Mouse (Mus musculus) MEL (cell line): ENCODE data around the gene Gdap2. TPM values are rescaled to one million over a fixed set of nuclear protein-coding genes. Genes with fewer than 3 reads are reported as not detected.

Source experiments
- DNase-seq: peaks from one replicate; pipeline ENCODE4 v3.0.0; 2011; ENCODE audit warnings: low read depth, low spot score
- H3K27ac ChIP-seq: 2 replicates; pipeline ENCODE4 v1.5.1; 2012; ENCODE audit warnings: low read depth, mild to moderate bottlenecking, control low read depth, low read length, moderate library complexity; ENCODE audit not compliant: control insufficient read depth
- H3K27me3 ChIP-seq, 2 experiments: fragments of 150-350 bp in 1 of 2; sonication (generic) in 1 of 2; 2 replicates each; pipeline ENCODE4 v1.6.1; 2012; ENCODE audit warnings: low read length in 2 of 2, mild to moderate bottlenecking in 2 of 2, improper control_type of control experiment in 1 of 2, moderate library complexity in 1 of 2; ENCODE audit not compliant: insufficient read depth in 2 of 2, control insufficient read depth in 1 of 2
- H3K36me3 ChIP-seq, 2 experiments: 2 replicates each; pipeline ENCODE4 v1.6.1; 2012 to 2014; ENCODE audit warnings: low read length in 2 of 2, improper control_type of control experiment in 1 of 2, inconsistent platforms in 1 of 2, mild to moderate bottlenecking in 1 of 2; ENCODE audit not compliant: insufficient read depth in 2 of 2, control insufficient read depth in 1 of 2
- H3K4me1 ChIP-seq, 2 experiments: fragments of 150-350 bp in 1 of 2; sonication (generic) in 1 of 2; 2 replicates each; pipeline ENCODE4 v1.6.1; 2012; ENCODE audit warnings: low read length in 2 of 2, improper control_type of control experiment in 1 of 2, mild to moderate bottlenecking in 1 of 2; ENCODE audit not compliant: insufficient read depth in 2 of 2, control insufficient read depth in 1 of 2
- H3K4me3 ChIP-seq, 2 experiments: fragments of 150-350 bp in 1 of 2; sonication (generic) in 1 of 2; 2 replicates each; pipeline ENCODE4 v1.5.1; 2012; ENCODE audit warnings: low read depth in 2 of 2, low read length in 2 of 2, mild to moderate bottlenecking in 2 of 2, moderate library complexity in 2 of 2, control low read depth in 1 of 2, improper control_type of control experiment in 1 of 2; ENCODE audit not compliant: control insufficient read depth in 1 of 2, insufficient read depth in 1 of 2
- H3K79me2 ChIP-seq: 2 replicates; pipeline ENCODE4 v1.6.1; 2012; ENCODE audit warnings: mild to moderate bottlenecking, low read length, moderate library complexity; ENCODE audit not compliant: control insufficient read depth, poor library complexity, insufficient read depth
- H3K9ac ChIP-seq: 2 replicates; pipeline ENCODE4 v1.6.1; 2012; ENCODE audit warnings: low read depth, mild to moderate bottlenecking, control low read depth, low read length, moderate library complexity; ENCODE audit not compliant: control insufficient read depth, poor library complexity, severe bottlenecking
- H3K9me3 ChIP-seq: fragments of 150-350 bp; sonication (generic); replicated peaks from 2 replicates; pipeline ENCODE4 v1.6.1; 2012; ENCODE audit warnings: mild to moderate bottlenecking, low read length, improper control_type of control experiment, moderate library complexity; ENCODE audit not compliant: insufficient read depth
- BHLHE40 ChIP-seq: IDR thresholded peaks from 2 replicates; pipeline ENCODE4 v1.6.1; 2012; ENCODE audit warnings: low read depth, mild to moderate bottlenecking, inconsistent platforms, low read length, improper control_type of control experiment, borderline replicate concordance
- CHD1 ChIP-seq: IDR thresholded peaks from 2 replicates; pipeline ENCODE4 v1.6.1; 2012; ENCODE audit warnings: low read depth, mild to moderate bottlenecking, inconsistent platforms, low read length, improper control_type of control experiment
- CHD2 ChIP-seq: IDR thresholded peaks from 2 replicates; pipeline ENCODE4 v1.6.1; 2011; ENCODE audit warnings: low read length, improper control_type of control experiment
- CTCF ChIP-seq, 3 experiments: IDR thresholded peaks in 2 of 3; conservative IDR thresholded peaks in 1 of 3; 2 replicates each; pipeline ENCODE4 v1.5.1; 2011 to 2012; ENCODE audit warnings: low read length in 3 of 3, low read depth in 2 of 3, mild to moderate bottlenecking in 2 of 3, improper control_type of control experiment in 1 of 3, inconsistent platforms in 1 of 3, mixed read lengths in 1 of 3, moderate library complexity in 1 of 3; ENCODE audit not compliant: control insufficient read depth in 1 of 3, insufficient read depth in 1 of 3, poor library complexity in 1 of 3, severe bottlenecking in 1 of 3
- ELF1 ChIP-seq: IDR thresholded peaks from 2 replicates; pipeline ENCODE4 v1.6.1; 2014; ENCODE audit warnings: low read depth, mild to moderate bottlenecking, inconsistent platforms, low read length, improper control_type of control experiment, moderate library complexity
- EP300 ChIP-seq, 2 experiments: IDR thresholded peaks; 2 replicates each; pipeline ENCODE4 v1.6.1; 2011; ENCODE audit warnings: improper control_type of control experiment in 2 of 2, low read length in 2 of 2, low read depth in 1 of 2, mild to moderate bottlenecking in 1 of 2
- ETS1 ChIP-seq: IDR thresholded peaks from 2 replicates; pipeline ENCODE4 v1.6.1; 2012; ENCODE audit warnings: low read depth, mild to moderate bottlenecking, inconsistent platforms, low read length, improper control_type of control experiment, moderate library complexity
- GABPA ChIP-seq: IDR thresholded peaks from 2 replicates; pipeline ENCODE4 v1.6.1; 2012; ENCODE audit warnings: low read depth, mild to moderate bottlenecking, inconsistent platforms, low read length, improper control_type of control experiment, moderate library complexity
- GATA1 ChIP-seq: IDR thresholded peaks from 2 replicates; pipeline ENCODE4 v1.6.1; 2011; ENCODE audit warnings: low read depth, low read length, improper control_type of control experiment
- HCFC1 ChIP-seq: IDR thresholded peaks from 2 replicates; pipeline ENCODE4 v1.6.1; 2012; ENCODE audit warnings: low read depth, mild to moderate bottlenecking, inconsistent platforms, low read length, improper control_type of control experiment, moderate library complexity
- KAT2A ChIP-seq: conservative IDR thresholded peaks from 2 replicates; pipeline ENCODE4 v1.6.1; 2012; ENCODE audit warnings: low read depth, low read length, improper control_type of control experiment, inconsistent platforms
- MAFK ChIP-seq: IDR thresholded peaks from 2 replicates; pipeline ENCODE4 v1.6.1; 2011; ENCODE audit warnings: low read depth, mild to moderate bottlenecking, low read length, improper control_type of control experiment, borderline replicate concordance
- MAX ChIP-seq: IDR thresholded peaks from 2 replicates; pipeline ENCODE4 v1.6.1; 2011; ENCODE audit warnings: low read length, improper control_type of control experiment
- MAZ ChIP-seq: IDR thresholded peaks from 2 replicates; pipeline ENCODE4 v1.6.1; 2012; ENCODE audit warnings: low read depth, mild to moderate bottlenecking, inconsistent platforms, low read length, improper control_type of control experiment
- MEF2A ChIP-seq: IDR thresholded peaks from 2 replicates; pipeline ENCODE4 v1.6.1; 2014; ENCODE audit warnings: low read depth, mild to moderate bottlenecking, inconsistent platforms, low read length, improper control_type of control experiment; ENCODE audit not compliant: poor library complexity, insufficient replicate concordance, severe bottlenecking; ENCODE audit errors: extremely low read depth
- MXI1 ChIP-seq: IDR thresholded peaks from 2 replicates; pipeline ENCODE4 v1.6.1; 2011; ENCODE audit warnings: mild to moderate bottlenecking, low read depth, low read length, improper control_type of control experiment
- MYB ChIP-seq: IDR thresholded peaks from 2 replicates; pipeline ENCODE4 v1.6.1; 2011; ENCODE audit warnings: mild to moderate bottlenecking, low read depth, low read length, improper control_type of control experiment
- MYC ChIP-seq: IDR thresholded peaks from 2 replicates; pipeline ENCODE4 v1.6.1; 2011; ENCODE audit warnings: low read depth, mild to moderate bottlenecking, low read length, improper control_type of control experiment, moderate library complexity
- NELFE ChIP-seq: IDR thresholded peaks from 2 replicates; pipeline ENCODE4 v1.6.1; 2011; ENCODE audit warnings: low read depth, low read length, improper control_type of control experiment
- POLR2A ChIP-seq, 2 experiments: IDR thresholded peaks; 2 replicates each; pipeline ENCODE4 v1.6.1; 2011 to 2012; ENCODE audit warnings: low read length in 2 of 2, mild to moderate bottlenecking in 2 of 2, control low read depth in 1 of 2, improper control_type of control experiment in 1 of 2, low read depth in 1 of 2, moderate library complexity in 1 of 2; ENCODE audit not compliant: control insufficient read depth in 1 of 2, insufficient read depth in 1 of 2, poor library complexity in 1 of 2
- POLR2AphosphoS2 ChIP-seq: IDR thresholded peaks from 2 replicates; pipeline ENCODE4 v1.6.1; 2011; ENCODE audit warnings: low read length, improper control_type of control experiment
- POLR2AphosphoS5 ChIP-seq: IDR thresholded peaks from 2 replicates; pipeline ENCODE4 v1.6.1; 2012; ENCODE audit warnings: low read depth, borderline replicate concordance, mild to moderate bottlenecking, inconsistent platforms, low read length, moderate library complexity, mixed read lengths
- RAD21 ChIP-seq: IDR thresholded peaks from 2 replicates; pipeline ENCODE4 v1.6.1; 2011; ENCODE audit warnings: mild to moderate bottlenecking, low read depth, low read length, improper control_type of control experiment
- RCOR1 ChIP-seq: IDR thresholded peaks from 2 replicates; pipeline ENCODE4 v1.6.1; 2012; ENCODE audit warnings: low read depth, mild to moderate bottlenecking, inconsistent platforms, low read length, improper control_type of control experiment
- SIN3A ChIP-seq: IDR thresholded peaks from 2 replicates; pipeline ENCODE4 v1.6.1; 2012; ENCODE audit warnings: low read length, improper control_type of control experiment, inconsistent platforms
- SMC3 ChIP-seq: IDR thresholded peaks from 2 replicates; pipeline ENCODE4 v1.6.1; 2011; ENCODE audit warnings: low read depth, low read length, improper control_type of control experiment
- TBP ChIP-seq: IDR thresholded peaks from 2 replicates; pipeline ENCODE4 v1.8.0; 2011; ENCODE audit warnings: low read depth, low read length, improper control_type of control experiment
- USF2 ChIP-seq, 2 experiments: IDR thresholded peaks; 2 replicates each; pipeline ENCODE4 v1.6.1; 2011 to 2012; ENCODE audit warnings: improper control_type of control experiment in 2 of 2, low read length in 2 of 2, borderline replicate concordance in 1 of 2, inconsistent platforms in 1 of 2, low read depth in 1 of 2, mild to moderate bottlenecking in 1 of 2; ENCODE audit not compliant: insufficient read depth in 1 of 2
- ZC3H11A ChIP-seq: IDR thresholded peaks from 2 replicates; pipeline ENCODE4 v1.6.1; 2012; ENCODE audit warnings: low read depth, mild to moderate bottlenecking, inconsistent platforms, low read length, improper control_type of control experiment
- ZMIZ1 ChIP-seq: IDR thresholded peaks from 2 replicates; pipeline ENCODE4 v1.6.1; 2012; ENCODE audit warnings: low read depth, mild to moderate bottlenecking, inconsistent platforms, low read length, improper control_type of control experiment, moderate library complexity
- polyA plus RNA-seq, 2 experiments: library from polyadenylated mRNA; stranded (reverse) in 1 of 2; unstranded in 1 of 2; fragments of >175 nt in 1 of 2; fragments of >200 nt in 1 of 2; gene quantifications; 2 replicates each; pipeline versions ENCODE4 v1.2.1 to v1.2.4; 2012; ENCODE audit warnings: low replicate concordance in 2 of 2, low read depth in 1 of 2; ENCODE audit not compliant: insufficient read length in 2 of 2, insufficient read depth in 1 of 2, missing spikeins in 1 of 2
- total RNA-seq: library from RNA; depleted of rRNA; stranded (reverse); fragments of 300-350 nt; gene quantifications from 2 replicates; pipeline ENCODE4 v1.2.3, GENCODE M21; 2012

Gene Gdap2
- total and polyA plus RNA-seq, 3 experiments = 14.6 to 17.3 TPM; not detected in 1

DNA sequence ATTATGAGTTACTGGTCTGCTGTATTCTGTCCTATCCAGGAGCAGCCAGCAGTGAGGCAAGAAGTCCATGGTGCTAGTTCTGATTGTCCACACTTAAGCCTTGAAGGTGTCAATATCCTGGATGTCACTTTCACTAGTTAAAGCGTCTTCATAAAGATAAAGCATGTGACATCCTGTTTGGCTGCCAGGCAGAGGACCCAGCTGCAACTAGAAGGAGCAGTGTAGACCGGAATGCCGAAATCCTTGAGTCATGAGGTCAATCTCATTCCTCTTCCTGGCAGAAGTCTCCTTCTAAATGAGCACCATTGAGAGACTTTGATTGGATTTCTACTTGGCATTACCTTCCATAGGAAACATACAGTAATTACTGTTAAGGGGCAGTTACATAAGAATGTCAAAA is 18.3 kb downstream of the Gdap2 start:
- peaks cover 0 to 2% of the 10 kb centered on the region in 2 experiments; a peak in 2 of 4 replicates for H3K4me1 ChIP-seq
- H3K4me3 ChIP-seq = no peak overlapping the region
- DNase-seq = no peak
- no peaks in the 10 kb centered on the region for H3K79me2 ChIP-seq
- H3K36me3 ChIP-seq = peaks cover 3 to 5% of the 10 kb centered on the region in 2 experiments; a peak in 2 of 4 replicates
- no peaks in the 10 kb centered on the region for H3K27me3 ChIP-seq
- no peak for TF ChIP-seq SMC3
- no peak for TF ChIP-seq RCOR1
- TF ChIP-seq ZMIZ1 = no peak
- TF ChIP-seq POLR2AphosphoS5 = no peak
- no peak for TF ChIP-seq POLR2A (IDR thresholded peaks at IDR 0.05; ENCODE audit: control insufficient read depth in 1 of 2, insufficient read depth in 1 of 2, low read depth in 1 of 2, low read length in 2 of 2, poor library complexity in 1 of 2)
- no peak for TF ChIP-seq GABPA
- no peak for TF ChIP-seq KAT2A
- no peak for TF ChIP-seq USF2 (IDR thresholded peaks at IDR 0.05; ENCODE audit: borderline replicate concordance in 1 of 2, insufficient read depth in 1 of 2, low read depth in 1 of 2, low read length in 2 of 2)
- no peak for TF ChIP-seq MXI1
- TF ChIP-seq CTCF (IDR thresholded peaks at IDR 0.05 in 2 of 3, conservative IDR thresholded peaks at IDR 0.05 in 1 of 3; ENCODE audit: control insufficient read depth in 1 of 3, insufficient read depth in 1 of 3, low read depth in 2 of 3, low read length in 3 of 3, poor library complexity in 1 of 3, severe bottlenecking in 1 of 3) = no peak
- no peak for TF ChIP-seq MAFK
- TF ChIP-seq ZC3H11A = no peak
- no peak for TF ChIP-seq CHD2
- TF ChIP-seq CHD1 = no peak
- no peak for TF ChIP-seq HCFC1
- H3K9me3 ChIP-seq = no peaks in the 10 kb centered on the region
- H3K27ac ChIP-seq = no peak overlapping the region
- H3K9ac ChIP-seq = no peak overlapping the region

- DNase-seq = peak; percentile 71
- H3K9me3 ChIP-seq = no peaks in the 10 kb centered on the region
- no peak overlapping the region for H3K4me3 ChIP-seq
- no peak overlapping the region for H3K9ac ChIP-seq
- H3K27me3 ChIP-seq = no peaks in the 10 kb centered on the region
- no peaks in the 10 kb centered on the region for H3K4me1 ChIP-seq
- H3K79me2 ChIP-seq = no peaks in the 10 kb centered on the region
- H3K27ac ChIP-seq = no peak overlapping the region
- H3K36me3 ChIP-seq = peaks cover 0 to 7% of the 10 kb centered on the region in 2 experiments; a peak in 2 of 4 replicates
- no peak for TF ChIP-seq MYB
- peak; percentile 79 for TF ChIP-seq RAD21
- TF ChIP-seq ELF1 = no peak
- TF ChIP-seq POLR2AphosphoS2 = no peak
- TF ChIP-seq MAFK = no peak
- no peak for TF ChIP-seq MYC
- TF ChIP-seq TBP = no peak
- TF ChIP-seq ETS1 = no peak
- no peak for TF ChIP-seq MEF2A
- TF ChIP-seq KAT2A = no peak
- no peak for TF ChIP-seq ZMIZ1
- TF ChIP-seq BHLHE40 = no peak
- TF ChIP-seq NELFE = no peak
- TF ChIP-seq POLR2AphosphoS5 = no peak
- TF ChIP-seq SMC3 = peak; percentile 68
- TF ChIP-seq EP300 (IDR thresholded peaks at IDR 0.05; ENCODE audit: low read depth in 1 of 2, low read length in 2 of 2) = no peak
- no peak for TF ChIP-seq CHD1
- no peak; the same call in 1 of the 2 replicates for TF ChIP-seq ZC3H11A
- no peak for TF ChIP-seq MAZ
- no peak for TF ChIP-seq POLR2A (IDR thresholded peaks at IDR 0.05; ENCODE audit: control insufficient read depth in 1 of 2, insufficient read depth in 1 of 2, low read depth in 1 of 2, low read length in 2 of 2, poor library complexity in 1 of 2)
- TF ChIP-seq RCOR1 = no peak
- TF ChIP-seq GATA1 = no peak
- peak; percentile 39 to 80 (median 60); a peak in 5 of 6 replicates for TF ChIP-seq CTCF (IDR thresholded peaks at IDR 0.05 in 2 of 3, conservative IDR thresholded peaks at IDR 0.05 in 1 of 3; ENCODE audit: control insufficient read depth in 1 of 3, insufficient read depth in 1 of 3, low read depth in 2 of 3, low read length in 3 of 3, poor library complexity in 1 of 3, severe bottlenecking in 1 of 3)
- TF ChIP-seq MAX = no peak
- no peak for TF ChIP-seq HCFC1
- no peak for TF ChIP-seq SIN3A
Observed at GRCm38 (mm10) chr3:100189444-100189843, 27.3 kb downstream of the Gdap2 start.
